Mouse (Mus musculus) left cerebral cortex, postnatal 10 days (tissue): Measurements from ENCODE around the gene Erc1. TPM values are rescaled to one million over a fixed set of nuclear protein-coding genes. Genes with fewer than 3 reads are reported as not detected.

Experiments used
- DNase-seq, 2 experiments: peaks; one replicate each; pipeline ENCODE4 v3.0.0; 2021 to 2022; ENCODE audit warnings: low spot score in 2 of 2, mixed read lengths in 1 of 2; ENCODE audit errors: extremely low spot score in 1 of 2
- intact Hi-C: fragments of 180-260 bp; cut with DNase I; formaldehyde crosslinking; loops from one replicate; pipeline ENCODE4 v1.15.1; 2025
- total RNA-seq, 2 experiments: library from RNA; stranded (reverse); gene quantifications; 2 replicates each; pipeline ENCODE4 v1.2.3; 2021

The Erc1 gene
- total RNA-seq, 2 experiments from 2014 or later: 127 to 131 TPM

DNA sequence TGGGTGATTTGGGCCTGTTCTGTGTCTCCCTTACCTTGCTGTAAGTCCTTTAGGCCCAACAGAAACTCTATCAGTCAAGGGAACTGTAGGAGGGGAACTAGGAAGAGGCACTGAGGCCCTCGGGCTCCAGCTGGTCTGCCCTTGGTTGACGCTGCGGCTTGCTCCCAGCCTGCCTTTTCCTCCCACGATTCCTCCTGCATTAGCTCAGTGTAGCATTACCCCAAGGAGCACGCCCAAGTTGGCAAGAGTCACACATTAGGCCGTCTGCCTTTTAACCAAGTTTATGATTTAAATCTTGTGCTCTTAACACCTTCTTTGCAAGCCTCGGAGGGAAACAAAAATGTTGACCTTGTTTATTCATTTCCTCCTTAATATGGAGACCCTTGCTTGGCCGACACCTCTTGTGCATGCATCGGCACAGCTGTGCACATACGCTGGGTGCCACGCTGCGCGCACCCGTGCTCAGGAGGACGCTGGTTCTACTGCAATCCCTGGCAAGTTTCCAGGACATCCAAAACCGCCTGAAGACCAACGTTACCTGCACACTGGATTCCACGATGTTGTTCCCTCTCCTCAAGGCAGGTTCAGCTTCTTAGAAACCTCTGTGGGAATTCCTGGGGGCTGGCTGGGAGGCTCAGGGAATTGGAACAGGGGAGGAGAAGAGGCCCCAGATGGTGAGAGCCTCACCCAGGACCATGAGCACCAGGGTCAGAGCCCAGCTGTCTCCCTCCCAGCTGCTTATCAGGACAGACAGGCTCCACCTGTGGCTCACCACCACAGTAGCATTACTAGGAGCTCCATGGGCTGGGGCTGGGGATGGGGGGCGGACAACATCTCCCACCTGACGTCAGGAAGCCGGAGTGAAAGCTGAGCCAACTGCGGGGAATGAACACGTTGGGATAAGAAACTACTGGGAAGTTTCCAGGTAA lies 282.3 kb downstream of the Erc1 start:
- intact Hi-C loops: no loop called here
- DNase-seq: no peak

- intact Hi-C loops: no loop called here
- DNase-seq: no peak
Observed at GRCm38 (mm10) chr6:119562558-119562957, 285.4 kb downstream of the Erc1 start.

DNA sequence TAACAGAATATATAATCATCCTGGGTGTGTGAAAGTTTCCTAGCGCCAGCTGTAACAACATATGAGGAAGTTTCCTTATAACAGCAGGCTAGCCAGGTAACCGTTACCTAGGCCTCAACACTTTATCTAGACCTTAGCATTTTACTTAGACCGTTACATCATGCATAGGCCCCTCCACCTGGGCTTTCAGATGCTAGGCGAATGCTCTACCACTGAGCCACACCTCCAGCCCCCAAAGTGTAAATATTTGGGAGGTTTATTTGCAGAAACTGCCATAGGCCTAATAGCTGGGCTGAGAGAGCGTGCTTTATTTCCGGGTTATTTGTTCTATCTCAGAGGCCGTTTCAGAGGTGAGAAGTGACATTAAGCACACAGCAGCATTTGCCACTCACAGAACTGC lies 289.1 kb downstream of the Erc1 start:
- DNase-seq: no peak
- intact Hi-C loops: no loop called here

GRCm38 (mm10) chr6:119554439-119554838 lies 293.5 kb downstream of the Erc1 start:
- no peak for DNase-seq
- intact Hi-C loops: no loop called here

GRCm38 (mm10) chr6:119544518-119544864 lies 303.5 kb downstream of the Erc1 start:
- intact Hi-C loops: no loop called here
- no peak for DNase-seq

GRCm38 (mm10) chr6:119543803-119544517 lies 304.0 kb downstream of the Erc1 start, which contains the start of gene Wnt5b:
Gene Wnt5b (minus strand): TSS chr6:119544347.
- intact Hi-C loops: no loop called here
- DNase-seq: peak in 1 of 2 experiments; percentile 37

- intact Hi-C loops: no loop called here
- DNase-seq: peak in 1 of 2 experiments; percentile 49
Observed at GRCm38 (mm10) chr6:119543456-119543802, 304.5 kb downstream of the Erc1 start.

GRCm38 (mm10) chr6:119535867-119536266 lies 312.1 kb downstream of the Erc1 start:
- intact Hi-C loops: no loop called here
- no peak for DNase-seq

DNA sequence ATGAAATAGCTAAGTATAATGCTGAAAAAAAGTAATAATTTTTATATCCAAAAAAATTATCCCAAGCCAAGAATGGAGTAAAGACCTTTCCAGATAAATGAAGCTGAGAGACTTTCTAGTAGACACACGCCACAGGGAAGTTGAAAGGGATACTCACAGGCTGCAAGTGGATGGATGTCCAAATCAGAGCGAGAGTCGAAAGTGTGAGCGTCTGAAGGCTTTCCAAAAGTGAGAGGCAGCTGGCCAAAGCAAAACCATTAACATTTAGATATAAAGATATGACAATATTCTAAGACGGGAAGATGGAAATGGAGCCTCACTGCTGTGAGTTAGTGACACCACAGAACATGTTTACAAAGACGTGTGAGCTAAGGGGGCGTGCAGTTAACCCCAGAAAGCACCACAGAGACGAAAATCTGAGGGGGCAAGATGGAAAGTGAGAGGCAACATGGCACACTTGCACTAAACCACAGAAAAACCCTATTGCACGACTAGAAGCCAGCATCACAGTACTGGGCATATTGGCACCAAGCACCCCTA lies 314.7 kb downstream of the Erc1 start:
- DNase-seq: no peak
- intact Hi-C loops: no loop called here

- no peak for DNase-seq
- intact Hi-C loops: no loop called here
Observed at GRCm38 (mm10) chr6:119529659-119530058, 318.3 kb downstream of the Erc1 start.

- DNase-seq: no peak
- intact Hi-C loops: no loop called here
Observed at GRCm38 (mm10) chr6:119526498-119526897, 321.5 kb downstream of the Erc1 start.

DNA sequence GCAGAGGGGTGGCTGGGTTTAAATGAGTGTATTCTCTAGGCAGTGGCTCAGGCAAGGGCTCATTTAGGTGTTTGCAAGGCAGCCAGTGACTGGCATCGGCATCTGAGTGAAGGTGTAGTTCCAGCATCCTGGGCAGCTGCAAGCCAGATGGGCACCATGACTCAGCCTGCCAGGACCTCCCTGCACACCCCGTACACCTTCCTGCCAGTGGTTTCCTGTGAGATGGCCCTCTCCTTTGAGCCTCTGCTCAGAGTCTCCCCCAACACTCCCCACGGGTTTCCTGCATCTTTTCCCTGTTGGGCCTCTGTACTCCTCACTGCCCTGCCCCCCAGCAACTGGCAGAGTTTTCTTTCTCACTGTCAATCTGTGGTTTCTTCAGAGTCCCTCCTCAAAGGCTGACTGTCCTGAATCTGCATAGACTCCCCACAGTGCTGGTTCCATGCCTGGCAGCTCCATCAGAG lies 326.0 kb downstream of the Erc1 start:
- intact Hi-C loops: no loop called here
- no peak for DNase-seq

GRCm38 (mm10) chr6:119521482-119521900 lies 326.5 kb downstream of the Erc1 start:
- DNase-seq: peak in 1 of 2 experiments; percentile 57
- intact Hi-C loops: no loop called here

Other genes starting within 250 kb of the Erc1 start
- 10 to 100 TPM; 26.7 to 32.7 TPM for gene Rad52, start 54.5 kb upstream of the Erc1 start, total RNA-seq
- 100 to 1,000 TPM; 118 to 121 TPM for gene Wnk1, start 190.5 kb upstream of the Erc1 start, total RNA-seq
- under 1 TPM; 0.43 to 0.45 TPM for gene Ninj2, start 245.2 kb upstream of the Erc1 start, total RNA-seq